Mouse (Mus musculus) cortical plate, adult 2 months (tissue): ENCODE results near the gene Naglu. TPM values are rescaled to one million over a fixed set of nuclear protein-coding genes. Genes with fewer than 3 reads are reported as not detected.

Experiments used
- H3K27ac ChIP-seq: fragments of 200-500 bp; 2 replicates; pipeline ENCODE4 v1.5.1; 2012; ENCODE audit warnings: low read length, control low read depth, inconsistent platforms; ENCODE audit not compliant: insufficient read depth
- H3K4me1 ChIP-seq: fragments of 200-500 bp; 2 replicates; pipeline ENCODE4 v1.6.1; 2011; ENCODE audit warnings: low read length; ENCODE audit not compliant: control insufficient read depth, insufficient read depth
- H3K4me3 ChIP-seq: fragments of 200-500 bp; 2 replicates; pipeline ENCODE4 v1.5.1; 2011; ENCODE audit warnings: mild to moderate bottlenecking, low read length, control low read depth; ENCODE audit not compliant: insufficient read depth
- CTCF ChIP-seq: fragments of 200-500 bp; IDR thresholded peaks from 2 replicates; pipeline ENCODE4 v1.5.1; 2011; ENCODE audit warnings: mild to moderate bottlenecking, control low read depth, low read length; ENCODE audit not compliant: insufficient read depth; ENCODE audit errors: extremely low read depth
- POLR2A ChIP-seq: fragments of 200-500 bp; IDR thresholded peaks from 2 replicates; pipeline ENCODE4 v1.6.1; 2011; ENCODE audit warnings: mild to moderate bottlenecking, low read length, control low read depth; ENCODE audit not compliant: insufficient read depth; ENCODE audit errors: extremely low read depth
- polyA plus RNA-seq: library from polyadenylated mRNA; depleted of rRNA; stranded (reverse); fragments of >200 nt; gene quantifications from 2 replicates; pipeline ENCODE4 v1.2.3, GENCODE M21; 2012

The Naglu gene
- polyA plus RNA-seq, 1 experiment: 10.3 TPM

DNA sequence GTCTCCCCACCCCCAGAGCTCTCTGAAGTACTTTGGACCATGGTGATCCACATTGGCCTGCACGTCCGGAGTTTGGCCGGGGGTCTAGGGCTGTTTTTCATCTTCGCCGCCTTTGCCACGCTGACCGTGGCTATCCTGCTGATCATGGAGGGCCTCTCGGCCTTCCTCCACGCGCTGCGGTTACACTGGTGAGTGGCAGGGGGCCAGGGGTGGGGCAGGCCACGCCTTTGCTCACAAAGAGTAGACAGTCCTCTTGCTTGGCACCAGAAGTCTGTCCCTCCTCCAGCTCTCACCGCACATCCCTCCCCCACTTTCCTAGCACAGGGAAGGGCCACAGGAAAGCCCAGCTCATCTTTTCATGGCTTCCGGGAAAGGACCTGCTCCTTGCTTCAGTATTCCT lies 14.4 kb upstream of the Naglu start:
- H3K27ac ChIP-seq: no peak overlapping the region
- no peak overlapping the region for H3K4me3 ChIP-seq
- no peak for TF ChIP-seq CTCF
- no peak for TF ChIP-seq POLR2A
- H3K4me1 ChIP-seq: peaks cover 7% of the 10 kb centered on the region

DNA sequence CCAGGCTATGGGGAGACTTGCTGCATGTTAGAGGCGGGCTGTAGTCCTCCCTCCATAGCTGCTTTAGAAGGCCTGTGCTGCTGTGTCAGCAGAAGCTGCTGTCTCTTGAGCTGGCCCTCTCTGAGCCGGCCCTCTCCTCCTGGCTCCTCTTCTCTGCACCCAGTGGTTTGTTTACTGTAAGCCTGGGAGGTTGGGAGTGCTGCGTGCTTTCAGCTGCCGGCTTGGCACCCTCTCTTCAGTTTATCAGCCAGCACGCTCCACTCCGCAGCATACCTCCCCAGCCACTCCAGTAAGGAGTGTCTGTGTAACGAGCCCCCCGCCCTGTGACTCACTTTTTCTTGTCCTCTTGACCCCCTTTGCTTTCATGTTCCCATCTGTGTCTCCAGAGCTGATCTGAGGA lies 12.9 kb upstream of the Naglu start:
- TF ChIP-seq CTCF (no peak), POLR2A (no peak)
- Histone ChIP-seq H3K4me3 (no peak overlapping the region), H3K4me1 (peaks cover 6% of the 10 kb centered on the region; the same call in 1 of the 2 replicates), H3K27ac (peak overlapping the region; percentile 43; the same call in 1 of the 2 replicates)

DNA sequence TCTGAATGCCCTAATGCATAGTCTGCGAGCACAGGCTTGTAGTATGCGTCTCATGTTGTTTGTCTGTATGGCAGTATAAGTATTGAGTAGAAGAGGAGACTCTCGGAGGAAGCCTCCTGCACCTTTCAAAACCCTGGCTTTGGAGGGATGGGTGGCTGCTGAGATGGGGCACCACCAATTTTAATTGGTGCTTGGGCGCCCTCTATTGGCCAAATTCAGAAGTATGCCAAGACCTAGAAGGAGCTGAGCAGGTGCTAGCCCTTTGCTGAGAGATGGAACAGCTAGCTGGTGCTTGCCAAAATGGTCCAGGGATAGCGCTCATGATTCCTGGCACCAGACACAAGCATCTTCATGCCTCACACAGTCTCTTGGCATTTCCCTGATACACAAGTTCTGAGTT lies 12.0 kb upstream of the Naglu start:
- TF ChIP-seq POLR2A: no peak
- TF ChIP-seq CTCF: peak; percentile 74
- peak overlapping the region; percentile 35; the same call in 1 of the 2 replicates for H3K27ac ChIP-seq
- no peak overlapping the region for H3K4me3 ChIP-seq
- peaks cover 6% of the 10 kb centered on the region; the same call in 1 of the 2 replicates for H3K4me1 ChIP-seq

DNA sequence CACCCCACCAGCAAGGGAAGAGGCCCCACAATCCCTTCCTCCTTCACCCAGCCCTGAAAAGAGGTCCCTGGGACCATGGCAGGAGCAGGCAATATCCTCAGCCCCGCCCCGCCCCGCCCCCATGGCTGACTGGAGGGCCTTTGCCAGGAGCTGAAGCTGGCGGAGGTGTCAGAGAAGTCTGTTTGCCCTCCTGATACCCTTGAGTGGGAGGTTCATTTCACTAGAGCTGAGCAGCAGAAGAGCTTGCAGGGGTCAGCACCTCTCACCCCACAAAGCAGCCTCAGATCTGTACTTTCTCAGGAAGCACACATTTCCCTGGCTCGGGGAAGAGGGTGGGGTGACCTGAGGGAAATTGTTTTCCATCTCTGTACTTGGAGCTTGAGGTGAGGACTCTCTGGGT lies 11.1 kb upstream of the Naglu start:
- Histone ChIP-seq H3K27ac (peak overlapping the region; percentile 35; the same call in 1 of the 2 replicates), H3K4me1 (peaks cover 8% of the 10 kb centered on the region; the same call in 1 of the 2 replicates), H3K4me3 (no peak overlapping the region)
- no peak for TF ChIP-seq POLR2A
- no peak for TF ChIP-seq CTCF

DNA sequence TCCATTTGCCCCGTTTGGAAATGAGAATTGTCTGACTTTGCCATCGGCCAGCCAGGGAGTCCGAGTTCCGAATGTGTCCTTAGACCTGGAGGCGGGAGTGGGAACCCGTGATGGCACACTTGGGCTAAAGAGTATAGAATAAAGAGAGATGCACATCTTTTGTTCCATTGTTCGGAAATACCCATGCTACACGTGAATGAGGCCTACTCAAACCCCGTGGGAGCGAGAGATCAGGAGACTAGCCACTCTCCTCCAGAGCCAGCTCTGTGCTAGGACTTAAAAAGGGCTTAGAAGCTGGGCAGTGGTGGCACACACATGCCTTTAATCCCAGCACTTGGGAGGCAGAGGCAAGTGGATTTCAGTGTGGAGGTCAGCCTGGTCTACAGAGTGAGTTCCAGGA lies 10.3 kb upstream of the Naglu start:
- TF ChIP-seq CTCF (no peak), POLR2A (no peak)
- peaks cover 8% of the 10 kb centered on the region; the same call in 1 of the 2 replicates for H3K4me1 ChIP-seq
- peak overlapping the region; percentile 6 for H3K27ac ChIP-seq
- H3K4me3 ChIP-seq: no peak overlapping the region

DNA sequence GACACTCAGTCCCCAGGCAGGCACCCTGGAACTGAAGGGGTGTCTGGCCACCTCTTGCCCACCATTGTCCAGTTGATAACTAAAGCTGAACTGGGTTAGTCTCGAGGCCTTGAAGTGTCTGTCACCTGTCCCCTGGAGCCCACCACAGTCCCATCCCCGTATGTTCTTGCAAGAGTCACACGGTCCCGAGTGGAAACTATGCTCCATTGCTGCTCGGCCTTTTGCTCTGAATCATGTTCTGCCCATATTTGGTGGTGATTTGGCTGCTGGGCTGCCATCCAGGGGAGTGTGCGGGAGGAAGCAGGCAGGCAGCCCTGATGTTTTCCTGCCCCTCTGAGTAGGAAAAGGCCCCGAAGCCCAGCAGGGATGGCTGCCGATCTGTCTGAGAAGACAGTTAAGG lies 9.7 kb upstream of the Naglu start:
- TF ChIP-seq CTCF (no peak), POLR2A (no peak)
- H3K27ac ChIP-seq: peak overlapping the region; percentile 61
- peaks cover 8% of the 10 kb centered on the region; the same call in 1 of the 2 replicates for H3K4me1 ChIP-seq

DNA sequence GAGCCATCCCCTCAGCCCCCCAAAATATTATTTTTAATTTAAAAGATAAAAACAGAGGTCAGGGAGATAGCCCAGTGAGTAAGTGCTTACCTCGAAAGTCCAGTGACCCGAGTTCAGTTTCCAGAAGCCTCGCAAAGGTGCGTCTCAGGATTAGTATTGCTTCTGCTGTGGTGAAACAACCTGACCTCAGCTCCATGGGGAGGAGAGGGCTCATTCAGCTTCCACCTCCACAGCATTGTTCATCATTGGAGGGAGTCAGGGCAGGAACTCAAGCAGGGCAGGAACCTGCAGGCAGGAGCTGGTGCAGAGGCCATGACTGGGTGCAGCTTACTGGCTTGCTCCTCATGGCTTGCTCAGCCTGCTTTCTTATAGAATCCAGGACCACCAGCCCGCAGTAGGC lies 8.8 kb upstream of the Naglu start:
- Histone ChIP-seq H3K4me3 (no peak overlapping the region), H3K27ac (no peak overlapping the region), H3K4me1 (peaks cover 8% of the 10 kb centered on the region; the same call in 1 of the 2 replicates)
- TF ChIP-seq CTCF (no peak), POLR2A (no peak)

More for the DNA sequence above, 9.7 kb upstream of the Naglu start:
- H3K4me3 ChIP-seq: no peak overlapping the region

DNA sequence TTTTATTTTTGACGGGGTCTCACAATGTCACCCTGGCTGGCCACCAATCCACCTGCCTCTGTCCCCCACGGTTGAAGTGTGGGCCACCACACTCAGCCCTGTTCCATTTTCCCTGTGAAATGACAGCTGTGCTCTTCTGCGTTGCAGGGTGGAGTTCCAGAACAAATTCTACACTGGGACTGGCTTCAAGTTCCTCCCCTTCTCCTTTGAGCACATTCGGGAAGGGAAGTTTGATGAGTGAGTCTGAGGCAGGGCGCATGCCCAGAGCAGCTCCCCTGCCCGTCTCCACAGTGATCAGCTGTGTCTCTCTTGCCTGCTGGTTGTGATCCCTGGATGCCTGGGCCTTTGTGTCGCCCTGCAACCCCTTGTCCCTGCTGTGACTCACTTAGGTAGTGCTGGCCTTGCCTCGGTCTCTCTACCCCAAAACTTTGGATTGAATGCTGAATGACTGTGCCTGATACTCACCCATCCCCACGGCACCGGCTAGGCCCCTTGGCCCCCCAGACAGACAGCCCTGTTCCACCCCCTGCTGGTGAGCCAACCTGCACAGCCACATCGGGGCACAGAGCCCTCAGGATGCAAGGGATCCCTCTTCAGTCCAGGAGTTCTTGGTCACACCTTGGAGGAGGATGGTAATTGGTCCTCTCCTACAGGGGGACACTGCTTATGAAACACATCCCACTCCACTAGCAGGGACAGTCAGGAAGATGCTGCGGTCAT lies 7.5 kb upstream of the Naglu start:
- Histone ChIP-seq H3K4me1 (peaks cover 8% of the 10 kb centered on the region; the same call in 1 of the 2 replicates), H3K4me3 (no peak overlapping the region), H3K27ac (peak overlapping the region; percentile 12; the same call in 1 of the 2 replicates)
- TF ChIP-seq CTCF: no peak
- TF ChIP-seq POLR2A: no peak

DNA sequence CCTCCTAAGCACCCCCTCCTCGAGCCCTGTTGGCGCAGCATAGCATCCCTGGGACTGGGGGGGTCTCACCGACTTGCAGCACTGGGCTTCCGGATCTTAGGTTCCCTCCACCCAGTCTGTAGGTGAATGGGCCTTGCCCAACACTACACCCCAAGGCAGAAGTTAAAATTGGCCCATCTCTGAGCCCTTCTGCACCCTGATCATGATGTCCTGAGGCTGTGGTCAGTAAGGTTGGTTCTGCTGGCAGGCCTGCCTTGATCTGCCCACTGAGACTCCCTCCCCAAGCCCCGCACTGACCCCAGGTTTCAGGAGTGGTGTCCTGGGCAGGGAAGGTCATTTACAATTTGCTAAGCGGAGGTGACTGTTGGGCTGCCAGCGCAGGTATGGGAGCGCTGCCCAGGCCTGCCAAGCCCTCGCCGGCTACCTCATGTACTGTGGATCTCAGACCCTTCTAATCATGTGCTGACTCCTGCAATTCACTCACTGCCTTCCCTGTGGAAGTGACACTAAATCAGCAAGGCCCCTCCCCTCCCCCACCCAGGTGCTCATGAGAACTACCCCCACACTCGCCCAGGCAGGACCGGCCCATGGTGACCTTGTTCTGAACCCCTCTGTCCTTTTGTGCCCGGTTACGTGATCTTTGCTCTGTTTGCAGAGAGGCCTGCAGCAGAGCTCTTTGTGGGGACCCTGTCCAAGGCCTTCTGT lies 6.7 kb upstream of the Naglu start:
- H3K4me1 ChIP-seq: peaks cover 8% of the 10 kb centered on the region; the same call in 1 of the 2 replicates
- H3K4me3 ChIP-seq: no peak overlapping the region
- H3K27ac ChIP-seq: peak overlapping the region; percentile 66
- TF ChIP-seq POLR2A: no peak
- TF ChIP-seq CTCF: no peak

DNA sequence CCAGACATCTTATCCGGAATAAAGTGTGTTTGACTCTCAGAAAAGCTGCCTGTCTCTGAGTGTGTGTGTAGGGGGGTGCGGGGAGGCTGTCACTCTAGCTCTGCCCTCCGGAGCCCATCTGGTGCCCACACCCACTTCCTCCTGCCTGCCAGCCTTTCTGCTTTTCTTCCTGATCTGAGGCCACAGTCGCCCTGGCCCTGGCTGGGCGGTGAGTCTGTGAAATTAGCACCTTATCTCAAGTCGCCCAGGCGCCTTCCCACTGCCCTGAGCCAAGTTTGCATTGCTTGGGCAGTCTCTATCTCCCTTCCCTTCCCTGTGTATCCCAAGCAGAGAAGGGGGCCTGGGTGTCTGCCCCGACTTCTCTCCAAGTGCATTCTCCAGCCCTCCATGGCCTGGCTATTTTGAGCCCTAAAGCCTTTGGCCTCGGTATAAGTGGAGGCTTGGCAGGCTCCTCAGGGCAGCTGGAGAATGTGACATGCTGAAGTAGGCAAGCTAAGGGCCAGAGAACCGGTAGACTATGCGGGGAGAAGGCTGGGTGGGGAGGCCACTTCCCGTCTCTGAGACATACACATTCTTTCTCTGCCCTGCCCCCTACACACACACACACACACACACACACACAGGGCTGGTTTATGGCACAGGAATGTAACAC lies 6.0 kb upstream of the Naglu start:
- Histone ChIP-seq H3K27ac (peak overlapping the region; percentile 66), H3K4me3 (no peak overlapping the region), H3K4me1 (peaks cover 8% of the 10 kb centered on the region; the same call in 1 of the 2 replicates)
- TF ChIP-seq POLR2A (0 out of 2 replicates have a peak, but pooled peaks have one; percentile 33), CTCF (no peak)
